Mouse (Mus musculus): ENCODE measurements at regions not wholly inside any gene's neighbourhood (a gene's known extent, or its start where the extent isn't known, plus 50 kb on each side); places are given as distances from the start of the nearest gene placed in this dataset.

DNA sequence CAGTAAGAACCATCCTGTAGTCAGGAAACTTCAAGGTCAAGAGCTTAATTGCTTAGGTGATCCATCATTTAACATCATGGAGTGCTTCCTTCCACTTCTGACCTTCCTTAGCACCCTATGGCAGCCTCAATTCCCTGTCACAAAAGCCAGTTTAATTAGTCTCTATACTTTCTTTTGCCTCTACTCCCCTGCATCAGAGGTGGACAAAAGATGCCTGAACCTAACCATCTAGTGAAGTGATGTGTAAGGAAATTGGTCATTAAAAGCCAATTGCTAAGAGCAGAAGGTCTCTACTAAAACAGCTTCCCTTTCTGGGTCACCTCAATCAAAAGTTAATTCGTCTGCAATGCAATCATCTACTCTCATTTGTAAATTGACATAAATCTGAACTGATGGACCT is 234.3 kb upstream of the Fbxl7 start:
- TF ChIP-seq POLR2A (IDR thresholded peaks at IDR 0.05; ENCODE audit: borderline replicate concordance, extremely low read depth, insufficient read depth, insufficient read length, poor library complexity, severe bottlenecking): no peak
- no peak for TF ChIP-seq CTCF (IDR thresholded peaks at IDR 0.05; ENCODE audit: borderline replicate concordance, extremely low read depth, insufficient read depth, insufficient read length)
